Mouse (Mus musculus) brain, embryonic 14.5 days (tissue): Measurements from ENCODE around the gene Flad1.
A peak's percentile ranks its signal among the peaks of the same experiment; 100 is the strongest.

ENCODE experiments used
- CTCF ChIP-seq: fragments of 200-500 bp; IDR thresholded peaks from 2 replicates; pipeline ENCODE4 v1.5.1; 2012; ENCODE audit warnings: inconsistent platforms, mild to moderate bottlenecking, moderate library complexity, borderline replicate concordance; ENCODE audit not compliant: insufficient read depth, insufficient read length; ENCODE audit errors: extremely low read depth
- POLR2A ChIP-seq: fragments of 200-500 bp; IDR thresholded peaks from 2 replicates; pipeline ENCODE4 v1.6.1; 2012; ENCODE audit warnings: mild to moderate bottlenecking, inconsistent platforms, borderline replicate concordance; ENCODE audit not compliant: poor library complexity, insufficient read depth, insufficient read length, severe bottlenecking; ENCODE audit errors: extremely low read depth

GRCm38 (mm10) chr3:89395806-89396653, 15.6 kb downstream of the Flad1 start:
- TF ChIP-seq POLR2A = no peak
- peak; percentile 93 for TF ChIP-seq CTCF
